Mouse (Mus musculus) limb, embryonic 15.5 days (tissue): ENCODE results near the gene Ppm1b. TPM values are rescaled to one million over a fixed set of nuclear protein-coding genes. Genes with fewer than 3 reads are reported as not detected.

Experiments used
- ATAC-seq: fragments of 200-750 bp; cut with Nextera tagmentation; 2 replicates; pipeline ENCODE4 v1.8.0; 2017; ENCODE audit warnings: low read depth, moderate TSS enrichment; ENCODE audit not compliant: insufficient number of reproducible peaks, low FRiP score, low TSS enrichment
- H3K27ac ChIP-seq: fragments of 300-500 bp; sonication (generic); 2 replicates; pipeline ENCODE4 v1.5.1; 2015; ENCODE audit warnings: moderate library complexity, mild to moderate bottlenecking, inconsistent platforms
- H3K27me3 ChIP-seq: fragments of 300-500 bp; sonication (generic); 2 replicates; pipeline ENCODE4 v1.6.1; 2015; ENCODE audit warnings: inconsistent platforms
- H3K36me3 ChIP-seq: fragments of 300-500 bp; sonication (generic); 2 replicates; pipeline ENCODE4 v1.6.1; 2015; ENCODE audit warnings: inconsistent platforms
- H3K4me1 ChIP-seq: fragments of 300-500 bp; sonication (generic); 2 replicates; pipeline ENCODE4 v1.6.1; 2015; ENCODE audit warnings: inconsistent platforms
- H3K4me2 ChIP-seq: fragments of 300-500 bp; sonication (generic); 2 replicates; pipeline ENCODE4 v1.6.1; 2015; ENCODE audit warnings: mild to moderate bottlenecking, inconsistent platforms
- H3K4me3 ChIP-seq: fragments of 300-500 bp; sonication (generic); 2 replicates; pipeline ENCODE4 v1.5.1; 2015; ENCODE audit warnings: mild to moderate bottlenecking, inconsistent platforms
- H3K9ac ChIP-seq: fragments of 300-500 bp; sonication (generic); 2 replicates; pipeline ENCODE4 v1.6.1; 2015; ENCODE audit warnings: inconsistent platforms
- H3K9me3 ChIP-seq: fragments of 300-500 bp; sonication (generic); 2 replicates; pipeline ENCODE4 v1.6.1; 2016; ENCODE audit warnings: inconsistent platforms
- WGBS: fragments of 180-500 bp; shearing (Covaris S2); methylation state at CpG from one replicate; pipeline ENCODE4 v1.1.7; 2015; 5-methylcytosine and 5-hydroxymethylcytosine counted together
- polyA plus RNA-seq: library from polyadenylated mRNA; unstranded; fragments of >200 nt; fragmentation: Nextera tagmentation; extraction: Ambion mirVana; gene quantifications from 2 replicates; pipeline ENCODE4 v1.2.1, GENCODE M21; 2015

Gene Ppm1b
- polyA plus RNA-seq, 1 experiment from 2014 or later, result 63.7 TPM

- Histone ChIP-seq H3K27me3 (no peaks in the 10 kb centered on the region), H3K4me3 (no peak overlapping the region), H3K36me3 (no peaks in the 10 kb centered on the region), H3K9me3 (no peaks in the 10 kb centered on the region), H3K4me2 (no peak overlapping the region), H3K4me1 (0 out of 2 replicates have a peak, but pooled peaks cover 4% of the 10 kb centered on the region), H3K9ac (no peak overlapping the region), H3K27ac (no peak overlapping the region)
- ATAC-seq, result no peak
Observed at GRCm38 (mm10) chr17:84988514-84988913, 32.0 kb downstream of the Ppm1b start.

GRCm38 (mm10) chr17:84995844-84996243, 39.3 kb downstream of the Ppm1b start:
- no peak overlapping the region for H3K27ac ChIP-seq
- H3K4me3 ChIP-seq, result no peak overlapping the region
- 65% methylated on average over 6 of the region's 6 CpGs for WGBS
- no peaks in the 10 kb centered on the region for H3K4me1 ChIP-seq
- H3K27me3 ChIP-seq, result no peaks in the 10 kb centered on the region
- ATAC-seq, result no peak
- H3K9ac ChIP-seq, result no peak overlapping the region
- peaks cover 5% of the 10 kb centered on the region; the same call in 1 of the 2 replicates for H3K36me3 ChIP-seq
- H3K9me3 ChIP-seq, result no peaks in the 10 kb centered on the region
- H3K4me2 ChIP-seq, result no peak overlapping the region

- Histone ChIP-seq H3K36me3 (peaks cover 5% of the 10 kb centered on the region; the same call in 1 of the 2 replicates), H3K4me1 (no peaks in the 10 kb centered on the region)
Observed at GRCm38 (mm10) chr17:84997639-84998038, 41.1 kb downstream of the Ppm1b start.

DNA sequence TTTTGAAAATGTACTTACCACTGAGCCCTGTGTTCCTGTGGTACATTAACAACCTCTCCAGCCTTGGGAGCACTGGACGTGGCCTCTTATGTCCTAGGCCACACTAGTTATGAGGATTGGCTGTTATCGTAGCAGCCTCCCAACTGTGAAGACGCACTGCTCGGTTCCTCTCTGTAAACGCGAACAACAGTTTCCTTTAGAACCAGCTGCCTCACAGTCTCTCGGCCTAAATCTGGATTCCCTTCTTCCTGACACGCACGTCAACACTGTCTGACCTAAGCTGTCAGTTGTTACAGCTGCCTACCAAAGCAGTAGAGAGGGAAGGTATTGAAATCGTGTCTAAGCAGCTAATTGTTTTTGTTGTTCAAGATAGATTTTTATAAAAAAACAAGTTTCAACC, 43.1 kb downstream of the Ppm1b start:
- Histone ChIP-seq H3K9me3 (no peaks in the 10 kb centered on the region), H3K4me2 (no peak overlapping the region), H3K27me3 (no peaks in the 10 kb centered on the region), H3K4me1 (no peaks in the 10 kb centered on the region), H3K27ac (no peak overlapping the region), H3K4me3 (no peak overlapping the region), H3K36me3 (peaks cover 8% of the 10 kb centered on the region; the same call in 1 of the 2 replicates), H3K9ac (no peak overlapping the region)
- 89% methylated on average over 10 of the region's 10 CpGs for WGBS
- no peak for ATAC-seq

More at GRCm38 (mm10) chr17:84997639-84998038, 41.1 kb downstream of the Ppm1b start:
- Histone ChIP-seq H3K27ac (no peak overlapping the region), H3K9ac (no peak overlapping the region), H3K27me3 (no peaks in the 10 kb centered on the region), H3K9me3 (no peaks in the 10 kb centered on the region), H3K4me2 (no peak overlapping the region), H3K4me3 (no peak overlapping the region)
- ATAC-seq, result no peak
- 77% methylated on average over 1 of the region's 1 CpGs for WGBS

DNA sequence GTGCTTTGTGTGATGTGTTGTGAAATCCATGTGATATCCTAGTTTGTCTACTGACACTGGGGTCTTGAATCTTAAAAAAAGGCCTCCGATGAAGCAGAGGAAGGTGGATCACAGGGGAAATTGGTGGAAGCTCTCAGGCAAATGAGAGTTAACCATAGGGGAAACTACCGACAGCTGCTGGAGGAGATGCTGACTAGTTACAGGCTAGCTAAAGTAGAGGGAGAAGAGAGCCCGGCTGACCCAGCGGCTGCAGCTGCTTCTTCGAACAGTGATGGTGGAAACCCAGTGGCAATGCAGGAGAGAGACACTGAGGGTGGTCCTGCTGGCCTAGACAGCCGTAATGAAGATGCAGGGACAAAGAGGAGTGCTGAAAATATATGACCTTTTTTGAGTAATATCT, 56.9 kb downstream of the Ppm1b start:
- Histone ChIP-seq H3K9ac (no peak overlapping the region), H3K36me3 (peaks cover 14% of the 10 kb centered on the region), H3K4me1 (no peaks in the 10 kb centered on the region), H3K4me2 (no peak overlapping the region), H3K4me3 (no peak overlapping the region), H3K27me3 (no peaks in the 10 kb centered on the region), H3K9me3 (no peaks in the 10 kb centered on the region), H3K27ac (no peak overlapping the region)
- ATAC-seq, result no peak
- 81% methylated on average over 6 of the region's 6 CpGs for WGBS

DNA sequence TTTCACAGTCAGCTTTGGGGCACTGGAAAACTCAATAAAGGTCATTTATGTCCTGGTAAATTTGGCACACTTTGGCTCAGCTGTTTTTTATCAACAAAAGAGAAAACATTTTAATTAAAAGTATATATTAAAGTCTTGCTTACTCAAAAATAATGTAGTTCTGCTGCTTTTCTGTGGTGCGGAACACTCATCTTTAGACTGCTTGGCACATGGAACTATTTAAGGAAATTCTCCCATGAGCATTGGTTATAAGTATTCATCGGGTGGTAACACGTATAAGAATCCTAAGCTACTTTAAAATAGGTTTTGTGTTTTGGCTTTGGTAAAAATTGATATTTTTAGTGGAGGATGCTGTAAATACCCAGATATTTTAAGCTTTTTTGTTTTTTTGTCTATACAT, 58.1 kb downstream of the Ppm1b start:
- H3K9me3 ChIP-seq, result no peaks in the 10 kb centered on the region
- H3K9ac ChIP-seq, result no peak overlapping the region
- no peaks in the 10 kb centered on the region for H3K27me3 ChIP-seq
- no peaks in the 10 kb centered on the region for H3K4me1 ChIP-seq
- no peak overlapping the region for H3K4me2 ChIP-seq
- H3K36me3 ChIP-seq, result peaks cover 14% of the 10 kb centered on the region
- no peak overlapping the region for H3K4me3 ChIP-seq
- ATAC-seq, result no peak
- H3K27ac ChIP-seq, result no peak overlapping the region
- WGBS, result 69% methylated on average over 3 of the region's 3 CpGs

- H3K27ac ChIP-seq, result no peak overlapping the region
- no peaks in the 10 kb centered on the region for H3K27me3 ChIP-seq
- 86% methylated on average over 3 of the region's 3 CpGs for WGBS
- no peak overlapping the region for H3K9ac ChIP-seq
- no peak overlapping the region for H3K4me2 ChIP-seq
- no peaks in the 10 kb centered on the region for H3K36me3 ChIP-seq
- ATAC-seq, result no peak
- no peaks in the 10 kb centered on the region for H3K9me3 ChIP-seq
- no peak overlapping the region for H3K4me3 ChIP-seq
- H3K4me1 ChIP-seq, result no peaks in the 10 kb centered on the region
Observed at GRCm38 (mm10) chr17:85018344-85018743, 61.8 kb downstream of the Ppm1b start.

GRCm38 (mm10) chr17:85018794-85019193, 62.3 kb downstream of the Ppm1b start:
- H3K27ac ChIP-seq, result no peak overlapping the region
- H3K9me3 ChIP-seq, result no peaks in the 10 kb centered on the region
- 71% methylated on average over 5 of the region's 5 CpGs for WGBS
- no peak overlapping the region for H3K4me3 ChIP-seq
- H3K4me2 ChIP-seq, result no peak overlapping the region
- H3K27me3 ChIP-seq, result no peaks in the 10 kb centered on the region
- H3K4me1 ChIP-seq, result no peaks in the 10 kb centered on the region
- no peaks in the 10 kb centered on the region for H3K36me3 ChIP-seq
- no peak overlapping the region for H3K9ac ChIP-seq
- ATAC-seq, result no peak

GRCm38 (mm10) chr17:85020343-85020742, 63.8 kb downstream of the Ppm1b start:
- no peak for ATAC-seq
- no peaks in the 10 kb centered on the region for H3K9me3 ChIP-seq
- 0 out of 2 replicates have a peak, but pooled peaks cover 3% of the 10 kb centered on the region for H3K36me3 ChIP-seq
- no peak overlapping the region for H3K4me3 ChIP-seq
- no peaks in the 10 kb centered on the region for H3K27me3 ChIP-seq
- H3K9ac ChIP-seq, result no peak overlapping the region
- no peak overlapping the region for H3K27ac ChIP-seq
- no peaks in the 10 kb centered on the region for H3K4me1 ChIP-seq
- no peak overlapping the region for H3K4me2 ChIP-seq
- 90% methylated on average over 3 of the region's 3 CpGs for WGBS

DNA sequence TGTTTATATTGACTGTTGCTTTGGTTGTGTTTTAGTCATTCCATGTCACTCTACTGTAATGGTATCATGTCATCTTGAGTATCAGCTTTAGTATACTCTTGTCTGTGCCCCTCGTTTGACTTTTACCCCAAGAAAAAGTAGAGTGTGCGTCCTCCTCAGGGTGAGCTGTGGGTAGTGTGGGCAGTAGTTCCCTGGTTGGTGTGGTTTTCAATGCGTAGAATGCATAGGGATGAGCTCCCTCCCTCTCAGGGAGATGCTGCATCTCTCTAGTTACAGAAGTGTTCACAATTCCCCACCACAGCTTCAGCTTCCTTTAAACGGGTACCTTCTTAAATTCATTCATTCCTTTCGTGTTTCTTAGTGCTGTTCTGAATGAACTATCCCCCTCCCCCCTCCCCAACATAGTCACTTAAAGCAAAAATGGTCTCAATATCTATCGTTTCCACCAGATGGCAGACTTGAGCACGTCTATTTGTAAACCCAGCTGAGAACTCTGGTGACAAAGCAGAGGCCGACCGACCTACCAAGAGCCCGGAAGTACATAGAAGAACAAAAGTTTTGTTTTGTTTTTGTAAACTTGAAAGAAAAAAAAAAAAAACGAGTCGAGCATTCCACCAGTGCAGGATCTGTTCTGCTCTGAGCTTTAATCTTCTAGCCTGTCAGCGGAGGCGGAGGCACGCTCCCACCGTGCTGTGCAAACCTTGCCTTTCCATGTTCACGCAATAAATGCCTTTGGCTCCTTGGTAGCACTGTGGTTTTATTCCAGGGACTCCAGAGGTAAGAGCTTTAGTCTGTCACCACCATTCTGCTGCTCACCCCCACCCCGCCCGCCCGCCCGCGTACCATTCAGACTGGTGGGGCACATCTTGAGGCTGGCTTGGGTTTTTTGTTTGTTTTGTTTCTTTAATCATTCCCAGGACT, 67.0 kb downstream of the Ppm1b start:
- Histone ChIP-seq H3K4me2 (no peak overlapping the region), H3K9me3 (no peaks in the 10 kb centered on the region), H3K36me3 (0 out of 2 replicates have a peak, but pooled peaks cover 3% of the 10 kb centered on the region), H3K27ac (no peak overlapping the region), H3K9ac (no peak overlapping the region), H3K4me1 (no peaks in the 10 kb centered on the region), H3K27me3 (no peaks in the 10 kb centered on the region), H3K4me3 (no peak overlapping the region)
- 64% methylated on average over 22 of the region's 22 CpGs for WGBS
- ATAC-seq, result no peak

DNA sequence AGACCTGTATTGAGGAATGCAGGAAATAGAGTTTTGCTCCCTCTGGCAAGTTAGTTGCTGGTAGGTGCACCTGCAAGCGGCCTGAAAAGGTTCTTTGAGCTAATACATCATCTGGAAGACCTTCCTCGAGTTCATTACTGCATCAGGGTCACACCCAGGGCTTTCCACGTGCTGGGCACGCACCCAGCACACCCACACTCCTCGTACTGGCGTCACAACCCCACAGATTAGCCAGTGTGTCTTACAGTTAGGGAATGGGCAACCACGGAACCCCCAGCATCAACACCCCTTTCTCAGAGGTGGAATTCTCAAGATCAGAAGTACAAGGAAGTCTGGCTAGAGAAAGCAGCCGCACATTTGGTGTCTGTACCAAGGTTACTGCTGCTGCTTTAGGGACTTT, 67.7 kb downstream of the Ppm1b start:
- Histone ChIP-seq H3K4me3 (no peak overlapping the region), H3K4me1 (no peaks in the 10 kb centered on the region), H3K27ac (no peak overlapping the region), H3K36me3 (0 out of 2 replicates have a peak, but pooled peaks cover 3% of the 10 kb centered on the region), H3K4me2 (no peak overlapping the region), H3K27me3 (no peaks in the 10 kb centered on the region), H3K9ac (no peak overlapping the region), H3K9me3 (no peaks in the 10 kb centered on the region)
- no peak for ATAC-seq
- 82% methylated on average over 8 of the region's 8 CpGs for WGBS

DNA sequence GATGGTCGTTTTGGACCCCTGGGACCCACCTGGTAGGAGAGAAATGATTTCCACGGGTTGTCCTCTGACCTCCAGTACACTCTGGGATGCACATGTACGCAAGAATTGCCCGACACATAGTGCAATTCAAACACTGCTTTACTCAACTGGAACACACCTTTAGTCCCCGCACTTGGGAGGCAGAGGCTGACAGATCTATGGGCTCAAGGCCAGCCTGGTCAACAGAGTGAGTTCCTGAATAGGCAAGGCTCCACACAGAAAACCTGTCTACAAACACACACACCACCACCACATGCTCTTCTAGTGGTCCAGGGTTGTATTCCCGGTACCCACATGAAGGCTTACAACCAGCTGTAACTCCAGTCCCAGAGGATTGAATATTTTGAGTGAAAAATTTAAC, 68.6 kb downstream of the Ppm1b start:
- ATAC-seq, result no peak
- Histone ChIP-seq H3K9ac (no peak overlapping the region), H3K27me3 (no peaks in the 10 kb centered on the region), H3K36me3 (0 out of 2 replicates have a peak, but pooled peaks cover 3% of the 10 kb centered on the region), H3K27ac (no peak overlapping the region), H3K4me3 (no peak overlapping the region), H3K4me1 (no peaks in the 10 kb centered on the region), H3K4me2 (no peak overlapping the region), H3K9me3 (no peaks in the 10 kb centered on the region)
- 92% methylated on average over 6 of the region's 6 CpGs for WGBS
